Mouse (Mus musculus): ENCODE measurements around the gene Net1. TPM values are rescaled to one million over a fixed set of nuclear protein-coding genes. Genes with fewer than 3 reads are reported as not detected.
"Not testable (repeated sequence)": the region's sequence is repeated elsewhere in the genome, so short reads cannot be mapped to it uniquely, and the experiment has no call there.

Gene Net1
- 10 to 100 TPM; 50.6 to 53.3 TPM for total RNA-seq (2021)

DNA sequence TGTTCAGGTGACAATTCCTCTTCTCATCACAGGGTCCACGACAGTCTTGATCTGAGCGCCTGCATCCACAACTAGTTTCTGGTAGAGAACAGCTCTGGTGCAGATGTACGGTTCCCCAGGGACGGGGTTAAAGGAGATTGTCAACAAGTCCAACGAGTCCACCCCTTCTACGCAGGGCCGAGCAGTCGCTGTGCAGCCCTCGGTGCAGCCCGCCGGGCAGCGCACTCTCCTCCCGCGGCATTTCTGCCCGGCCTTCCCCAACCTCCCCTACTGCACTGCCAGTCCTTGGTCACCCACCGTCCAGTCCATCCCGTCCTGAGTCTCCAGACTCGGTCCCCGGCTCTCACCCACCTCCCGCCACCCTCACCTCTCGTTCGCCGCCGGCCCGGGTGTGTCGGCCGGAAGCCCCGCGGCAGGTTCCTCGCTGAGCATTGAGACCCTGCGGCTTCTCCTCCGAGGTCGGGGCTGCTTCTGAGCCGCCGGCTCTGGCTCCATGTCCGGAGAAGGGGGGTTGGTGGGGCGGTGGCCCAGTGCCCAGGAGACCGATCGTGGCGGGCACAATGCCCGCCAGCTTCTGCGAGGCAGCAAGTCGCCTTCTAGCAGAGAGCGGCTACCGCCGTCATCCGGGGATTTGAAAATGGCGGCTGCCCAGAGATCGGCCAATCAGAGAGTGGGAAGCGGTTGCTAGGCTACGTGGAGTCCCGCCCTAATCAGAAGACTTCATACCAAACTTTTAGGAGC is at the start of gene Net1, which contains the start of gene Tubal3:
Net1 (minus strand) TSS at position 650 of the 741 bp plus-strand sequence.
Tubal3 (plus strand) TSS at position 704 of the 741 bp plus-strand sequence.
- DNase-seq (ENCODE audit: low spot score in 2 of 2) = peak; percentile 82 to 84
- intact Hi-C loops (cut with DNase I) = no loop called here

DNA sequence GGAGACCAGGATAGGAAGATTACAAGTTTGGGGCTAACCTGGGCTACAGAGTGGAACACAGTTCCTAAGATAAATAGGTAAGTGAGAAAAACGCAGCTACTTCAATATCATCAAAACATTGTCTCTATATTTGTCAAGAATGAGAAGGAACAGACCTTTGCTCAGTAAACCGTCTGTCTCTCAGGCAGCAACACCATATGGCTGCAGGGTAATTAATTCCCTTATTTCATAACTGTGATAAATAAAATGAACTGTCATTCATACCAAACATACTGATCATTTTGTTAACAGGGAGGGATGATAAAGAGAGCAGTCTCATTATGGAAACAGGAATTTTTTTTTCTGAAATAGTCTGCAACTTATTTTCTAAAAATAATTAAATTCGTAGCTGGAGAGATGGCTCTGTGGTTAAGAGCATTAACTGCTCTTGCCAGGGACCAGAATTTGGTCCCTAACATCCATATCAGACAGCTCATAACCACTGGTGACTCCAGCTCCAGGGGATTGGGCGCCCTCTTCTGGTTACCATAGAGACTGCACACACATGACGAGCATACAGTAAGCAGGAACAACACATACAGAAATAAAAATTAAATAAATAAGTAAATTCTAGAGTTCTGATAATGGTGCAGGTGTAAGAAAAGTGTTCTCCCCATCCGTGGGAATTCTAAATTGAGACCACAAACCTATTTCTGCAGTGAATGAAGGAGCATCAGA is 33.3 kb upstream of the Net1 start:
- intact Hi-C loops (cut with DNase I) = no loop called here
- DNase-seq (ENCODE audit: low spot score in 2 of 2) = no peak

DNA sequence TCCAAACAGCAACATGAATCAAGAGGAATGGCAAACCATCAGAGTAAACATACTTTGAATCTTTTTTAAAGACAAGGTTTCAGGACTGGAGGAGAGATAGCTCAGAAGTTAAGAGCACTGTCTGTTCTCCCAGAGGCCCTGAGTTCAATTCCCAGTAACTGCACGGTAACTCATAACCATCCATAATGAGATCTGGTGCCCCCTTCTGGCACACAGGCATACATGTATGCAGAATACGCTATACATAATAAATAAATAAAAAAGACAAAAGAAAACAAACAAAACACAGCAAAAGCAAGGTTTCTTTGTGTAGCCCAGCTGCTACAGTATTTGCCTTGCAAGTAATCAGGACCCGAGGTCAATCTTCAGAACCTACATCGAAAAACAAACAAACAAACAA is 31.5 kb upstream of the Net1 start:
- intact Hi-C loops (cut with DNase I) = no loop called here
- no peak for DNase-seq (ENCODE audit: low spot score in 2 of 2)

DNA sequence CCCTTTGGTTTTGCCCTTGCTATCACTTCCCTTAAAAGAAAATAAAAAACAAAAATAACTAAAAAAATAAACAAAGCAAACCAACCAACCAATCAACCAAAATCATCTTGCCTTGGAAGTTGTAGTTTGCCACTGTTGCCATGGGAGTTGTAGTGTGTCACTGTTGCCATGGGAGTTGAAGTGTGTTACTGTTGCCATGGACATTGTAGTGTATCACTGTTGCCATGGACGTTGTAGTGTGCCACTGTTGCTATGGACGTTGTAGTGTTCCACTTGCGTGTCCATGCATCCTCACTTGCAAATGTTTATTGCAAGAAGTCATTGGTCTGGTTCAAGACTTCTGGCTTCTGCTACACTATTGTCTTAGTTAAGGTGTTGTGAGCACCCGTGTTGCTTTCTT is 29.2 kb upstream of the Net1 start:
- intact Hi-C loops (cut with DNase I) = no loop called here
- DNase-seq (ENCODE audit: low spot score in 2 of 2) = no peak

DNA sequence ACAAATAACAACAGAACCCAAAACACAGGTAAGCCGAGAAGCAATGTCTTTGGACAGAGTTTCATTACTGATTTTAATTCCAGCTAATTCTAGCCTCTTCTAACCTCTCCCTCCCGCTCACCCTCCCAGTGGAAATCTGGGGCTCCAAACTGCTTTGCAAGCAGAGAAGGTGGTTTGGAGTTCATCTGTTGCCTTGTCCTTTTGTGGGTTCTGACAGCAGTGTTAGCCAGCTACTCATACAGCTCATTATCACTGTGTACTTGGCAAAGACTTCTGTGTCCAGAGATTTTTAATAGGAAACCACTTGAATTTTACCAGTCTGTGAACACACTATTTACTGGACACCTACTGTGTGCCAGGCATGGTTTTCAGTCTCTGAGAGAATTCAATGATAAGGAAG is 27.2 kb upstream of the Net1 start, which contains the start of gene Ucn3:
Ucn3 (minus strand) TSS at position 101 of the 400 bp plus-strand sequence.
- no peak for DNase-seq (ENCODE audit: low spot score in 2 of 2)

DNA sequence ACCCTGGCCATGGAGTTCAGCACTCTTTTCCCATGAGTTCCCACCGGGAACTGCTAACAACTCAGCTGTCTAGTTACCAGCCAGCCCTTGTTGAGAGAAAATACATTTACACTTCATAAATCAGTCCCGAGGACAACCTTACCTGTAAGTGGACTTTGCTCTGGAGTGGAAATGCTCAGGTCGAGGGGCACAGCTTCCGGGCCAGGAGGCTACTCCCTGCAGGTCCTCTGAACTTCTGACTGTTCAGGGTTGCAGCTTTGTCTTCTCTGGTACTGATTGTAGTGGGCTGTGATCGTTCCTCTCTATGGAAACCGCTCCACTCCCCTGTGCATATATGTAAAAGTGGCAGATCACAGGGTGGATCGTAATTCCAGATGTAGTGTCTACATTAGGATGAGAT is 26.7 kb upstream of the Net1 start:
- intact Hi-C loops (cut with DNase I) = no loop called here
- DNase-seq (ENCODE audit: low spot score in 2 of 2) = no peak

More for the DNA sequence above, 27.2 kb upstream of the Net1 start, which contains the start of gene Ucn3:
- intact Hi-C loops (cut with DNase I) = no loop called here

DNA sequence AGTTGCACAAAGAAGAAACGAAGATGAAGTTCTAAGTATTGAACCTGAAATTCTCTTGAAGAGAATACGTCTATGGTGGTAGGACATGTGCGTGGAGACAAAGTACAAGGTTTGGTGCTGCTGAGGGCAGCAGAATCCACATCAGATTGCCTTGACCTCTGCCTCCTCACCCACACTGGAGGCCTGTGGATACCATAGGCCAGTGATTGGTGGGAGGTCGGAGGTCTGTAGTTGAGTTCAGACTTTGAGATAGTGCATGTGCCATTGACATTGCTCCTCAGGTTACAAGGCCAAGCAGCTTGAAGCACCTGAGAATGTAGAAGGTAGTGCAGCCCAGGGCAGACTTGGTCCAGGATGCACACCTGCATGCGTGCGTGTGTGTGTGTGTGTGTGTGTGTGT is 8.0 kb upstream of the Net1 start:
- intact Hi-C loops (cut with DNase I) = no loop called here
- DNase-seq (ENCODE audit: low spot score in 2 of 2) = no peak

DNA sequence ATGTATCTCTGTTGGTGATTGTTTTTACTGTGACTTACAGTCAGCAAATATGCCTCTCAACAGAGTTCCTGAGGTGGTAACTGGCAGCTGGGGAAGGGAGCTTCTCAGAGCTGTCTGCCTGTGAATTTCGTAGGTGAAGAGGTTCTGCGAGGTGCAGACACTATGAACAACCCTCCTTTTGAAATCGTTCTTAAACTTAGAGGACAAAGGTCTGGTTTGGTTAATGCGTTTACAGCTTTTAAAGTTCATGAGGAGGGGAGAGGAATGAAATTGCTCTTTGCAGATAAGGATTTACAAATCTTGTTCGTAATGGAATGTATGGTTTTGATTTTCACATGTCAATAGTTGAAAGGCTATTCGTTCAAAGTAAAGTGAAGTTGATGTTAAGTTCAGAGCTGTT is 7.6 kb upstream of the Net1 start:
- intact Hi-C loops (cut with DNase I) = no loop called here
- DNase-seq (ENCODE audit: low spot score in 2 of 2) = no peak

DNA sequence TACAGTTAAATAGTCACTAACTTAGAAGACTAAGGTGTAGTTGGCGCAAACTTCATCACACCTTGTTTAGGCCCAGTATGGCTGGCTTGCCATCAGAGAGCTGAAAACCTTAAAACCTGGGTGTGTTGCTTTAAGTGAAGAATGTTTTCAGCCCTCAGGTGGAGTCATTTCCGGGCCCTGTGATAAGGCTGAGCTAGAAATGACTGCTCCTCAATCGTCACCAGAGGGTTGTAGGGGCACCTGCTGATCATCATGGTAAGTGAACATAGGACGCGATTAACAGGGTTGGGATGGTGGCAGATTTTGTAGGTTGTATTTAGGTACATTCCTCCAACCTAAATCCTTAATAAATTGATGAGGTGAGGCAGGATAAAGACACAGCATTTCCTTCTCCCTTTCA is 6.5 kb upstream of the Net1 start:
- no peak for DNase-seq (ENCODE audit: low spot score in 2 of 2)
- intact Hi-C loops (cut with DNase I) = no loop called here

DNA sequence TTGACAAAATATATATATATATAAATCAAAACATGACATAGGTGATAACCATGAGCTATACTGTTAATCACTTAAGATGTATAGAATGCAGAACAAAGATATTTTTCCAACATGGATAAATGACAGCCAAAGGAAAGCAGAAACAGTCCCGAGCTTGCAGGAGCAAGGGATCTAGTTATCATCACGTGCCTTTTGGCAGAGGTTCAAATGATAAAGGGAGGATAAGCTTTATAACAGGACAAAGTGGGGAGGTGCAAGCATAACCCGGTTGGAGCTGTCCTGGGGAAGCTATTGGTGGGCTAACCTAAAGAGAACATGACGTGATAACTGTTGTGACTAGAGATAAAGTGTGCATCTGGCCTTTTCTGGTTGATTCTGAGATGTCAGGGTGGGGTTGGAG is 4.5 kb downstream of the Net1 start:
- DNase-seq (ENCODE audit: low spot score in 2 of 2) = no peak
- intact Hi-C loops (cut with DNase I) = no loop called here

DNA sequence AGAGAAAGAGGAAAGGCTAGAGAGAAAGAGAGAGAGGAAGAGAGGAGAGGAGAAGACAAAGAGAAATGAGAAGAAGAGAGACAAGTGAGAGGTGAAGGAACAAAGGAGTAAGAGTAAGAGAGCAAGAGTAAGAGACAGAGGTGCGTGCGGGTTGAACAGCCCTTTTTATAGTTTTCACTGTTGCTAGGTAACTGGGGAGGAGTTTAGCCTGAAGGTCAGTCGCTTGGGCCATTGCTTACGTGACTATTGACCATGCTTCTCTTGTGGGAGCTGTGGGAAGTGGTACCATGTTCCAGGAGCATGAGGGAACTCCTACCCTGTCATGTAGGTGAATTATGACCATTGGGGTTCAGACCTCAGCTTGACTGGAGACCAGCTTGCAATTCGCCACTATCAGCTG is 7.7 kb downstream of the Net1 start:
- no peak for DNase-seq (ENCODE audit: low spot score in 2 of 2)
- intact Hi-C loops (cut with DNase I) = no loop called here

DNA sequence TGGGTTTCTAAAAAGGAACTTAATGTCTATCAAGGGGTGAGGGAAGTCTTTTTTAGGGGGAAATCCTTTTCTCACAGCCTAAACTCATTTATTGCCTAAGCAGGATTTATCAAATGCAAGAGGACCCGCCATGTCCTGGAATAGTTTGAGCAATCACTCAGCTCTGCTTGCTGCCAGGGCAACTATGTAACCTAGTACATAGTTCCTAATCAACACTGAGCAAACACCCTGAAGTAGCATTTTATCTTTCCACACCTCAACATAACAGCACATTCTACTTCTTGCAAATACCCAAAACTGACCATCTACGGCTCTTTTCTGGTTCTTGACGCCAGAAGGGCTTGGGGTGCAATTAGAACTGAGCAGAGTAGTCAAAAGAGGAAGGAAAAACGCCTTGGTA is 9.8 kb downstream of the Net1 start:
- intact Hi-C loops (cut with DNase I) = no loop called here
- no peak for DNase-seq (ENCODE audit: low spot score in 2 of 2)

DNA sequence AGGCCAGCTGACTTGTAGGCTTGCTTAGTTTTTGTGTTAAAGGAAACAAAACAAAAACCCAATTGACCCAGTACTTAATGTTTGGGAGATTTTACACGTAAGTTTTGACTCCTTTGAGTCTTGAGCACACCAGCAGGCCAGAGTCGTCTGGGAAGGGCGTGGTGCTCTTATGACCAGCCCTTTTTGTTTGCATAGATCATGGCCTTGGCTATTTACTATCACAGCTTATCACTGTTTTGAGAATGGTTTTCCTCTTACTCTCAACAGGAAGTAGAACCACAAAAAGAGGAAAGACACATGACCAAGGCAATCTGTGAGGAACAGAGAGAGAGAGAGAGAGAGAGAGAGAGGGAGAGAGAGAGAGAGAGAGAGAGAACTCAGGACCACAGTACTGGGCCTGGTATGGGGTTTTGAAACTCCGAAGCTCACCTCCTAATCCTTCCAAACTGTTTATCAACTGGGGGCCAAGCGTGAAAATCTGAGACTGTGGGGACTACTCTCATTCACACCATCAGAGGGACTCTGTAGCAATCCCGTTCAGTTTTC is 10.8 kb downstream of the Net1 start:
- intact Hi-C loops (cut with DNase I) = no loop called here
- DNase-seq (ENCODE audit: low spot score in 2 of 2) = no peak

DNA sequence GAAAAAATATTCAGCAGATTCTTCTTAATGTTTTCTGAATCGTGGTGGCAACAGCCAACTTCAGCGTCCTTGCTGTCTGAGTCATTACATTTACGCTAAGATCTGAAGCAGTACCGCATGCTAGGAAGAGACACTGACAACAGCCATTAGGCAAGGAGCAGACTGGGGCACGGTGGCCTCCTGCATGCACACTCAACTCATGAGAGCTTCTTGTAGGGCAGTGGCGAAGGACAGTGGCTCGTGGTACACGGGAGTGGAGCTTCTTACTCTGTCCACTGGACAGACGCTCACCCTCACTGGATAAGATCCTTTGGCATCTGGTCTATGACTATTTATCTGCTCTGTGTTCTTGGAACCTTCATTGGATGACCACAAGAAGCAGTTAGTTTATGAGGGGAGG is 18.7 kb downstream of the Net1 start:
- intact Hi-C loops (cut with DNase I) = loop anchor here (10.0 kb wide), 1 partner anchor 124 kb away; no protein-coding TSS in a partner anchor
- no peak for DNase-seq (ENCODE audit: low spot score in 2 of 2)

DNA sequence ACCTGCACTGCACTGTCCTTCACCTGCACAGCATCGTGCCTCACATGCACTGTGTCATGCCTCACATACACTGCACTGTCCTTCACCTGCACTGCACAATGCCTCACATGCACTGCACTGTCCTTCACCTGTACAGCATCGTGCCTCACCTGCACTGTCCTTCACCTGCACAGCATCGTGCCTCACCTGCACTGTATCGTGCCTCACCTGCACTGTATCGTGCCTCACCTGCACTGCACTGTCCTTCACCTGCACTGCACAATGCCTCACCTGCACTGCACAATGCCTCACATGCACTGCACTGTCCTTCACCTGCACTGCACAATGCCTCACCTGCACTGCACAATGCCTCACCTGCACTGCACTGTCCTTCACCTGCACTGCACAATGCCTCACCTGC is 19.8 kb downstream of the Net1 start:
- intact Hi-C loops (cut with DNase I) = loop anchor here (10.0 kb wide), 1 partner anchor 123 kb away; no protein-coding TSS in a partner anchor
- DNase-seq (ENCODE audit: low spot score in 2 of 2) = not testable (repeated sequence)

DNA sequence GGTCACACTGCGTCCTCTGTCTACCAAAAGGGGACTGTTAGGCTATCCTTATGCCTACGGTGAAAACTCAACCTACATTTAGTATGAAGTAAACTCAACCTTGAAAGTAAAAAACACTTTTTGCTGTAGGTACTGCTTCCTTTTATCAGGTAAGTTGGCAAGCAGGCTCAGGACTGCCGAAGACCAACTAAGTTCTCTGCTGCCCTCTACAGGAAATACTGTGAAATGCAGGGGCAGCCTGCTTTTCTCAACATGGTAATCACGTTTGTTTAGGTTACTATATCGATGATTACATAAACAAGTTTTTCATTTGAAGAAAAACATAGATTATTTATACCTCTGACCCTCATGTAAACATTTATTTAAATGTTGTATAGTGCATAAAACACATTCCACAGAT is 21.1 kb downstream of the Net1 start:
- DNase-seq (ENCODE audit: low spot score in 2 of 2) = peak; percentile 56 to 62
- intact Hi-C loops (cut with DNase I) = loop anchor here (1.0 to 10.0 kb wide), 2 partner anchors 122 to 232 kb away; no protein-coding TSS in a partner anchor

DNA sequence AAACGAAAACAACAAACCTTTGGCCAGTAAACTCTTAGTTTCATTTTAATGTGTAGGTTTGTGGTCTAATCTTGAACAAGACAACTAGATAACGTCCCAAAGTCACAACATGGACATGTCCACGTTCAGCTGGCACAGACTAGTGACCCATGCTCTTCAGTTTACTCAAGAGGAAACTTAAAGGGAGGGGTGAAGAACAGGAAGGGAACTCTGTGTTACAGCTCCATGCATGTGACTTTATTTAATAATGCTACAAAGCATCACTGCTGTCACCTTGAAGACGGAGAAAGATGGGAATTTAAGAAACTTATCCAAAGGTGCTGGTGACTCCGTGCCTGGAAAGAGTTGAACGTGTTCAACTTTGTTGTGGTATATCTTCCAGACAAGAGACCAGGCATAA is 22.0 kb downstream of the Net1 start:
- intact Hi-C loops (cut with DNase I) = loop anchor here (10.0 kb wide), 1 partner anchor 121 kb away; no protein-coding TSS in a partner anchor
- no peak for DNase-seq (ENCODE audit: low spot score in 2 of 2)

DNA sequence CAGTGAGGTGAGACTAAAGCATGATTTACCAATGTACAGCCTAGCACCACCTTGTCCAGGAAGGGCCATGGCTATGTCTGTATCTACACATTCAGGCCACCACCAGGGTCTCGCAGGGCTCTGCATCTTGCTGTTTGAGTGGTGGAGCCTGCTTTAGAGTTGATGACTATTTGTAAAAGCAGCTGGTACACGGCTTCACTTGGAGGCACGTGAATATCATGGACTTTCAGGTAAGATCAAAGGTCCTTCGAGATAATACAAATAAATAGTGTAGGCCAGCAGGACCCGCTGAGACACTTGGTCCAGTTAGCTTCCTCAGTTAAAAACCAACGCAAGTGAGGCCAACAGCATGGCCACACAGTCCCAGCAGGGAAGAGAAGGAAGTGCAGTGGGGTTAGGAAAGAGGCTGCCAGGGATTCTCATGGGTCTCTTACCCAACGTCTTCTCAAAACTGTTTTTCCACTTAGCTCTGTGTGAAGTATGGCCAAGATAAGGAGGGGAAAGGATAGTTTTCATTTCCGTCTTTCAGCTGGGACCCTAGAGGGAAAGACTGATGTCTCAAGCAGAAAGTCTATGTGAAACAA is 22.5 kb downstream of the Net1 start:
- no peak for DNase-seq (ENCODE audit: low spot score in 2 of 2)
- intact Hi-C loops (cut with DNase I) = loop anchor here (10.0 kb wide), 1 partner anchor 121 kb away; no protein-coding TSS in a partner anchor

DNA sequence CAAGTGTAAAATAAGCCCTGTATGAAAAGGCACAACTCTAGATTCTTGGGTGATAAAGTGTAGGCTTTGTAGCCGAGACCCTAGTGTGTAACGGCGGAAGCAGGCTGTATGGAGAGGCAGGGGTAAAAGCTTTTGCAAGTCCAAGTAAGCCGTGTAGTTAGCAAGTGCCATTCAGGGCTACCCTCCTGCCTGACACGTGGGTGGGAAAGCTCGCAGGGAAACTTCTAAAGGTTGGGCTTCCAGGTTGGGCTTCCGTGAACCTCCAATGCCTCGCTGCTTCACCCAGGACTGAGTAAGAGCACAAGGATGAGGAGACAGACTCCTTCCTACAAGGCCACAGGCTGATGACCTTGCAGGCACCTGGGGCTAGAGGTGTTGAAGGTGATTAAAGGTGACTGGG is 23.5 kb downstream of the Net1 start:
- intact Hi-C loops (cut with DNase I) = loop anchor here (10.0 kb wide), 1 partner anchor 120 kb away; no protein-coding TSS in a partner anchor
- no peak for DNase-seq (ENCODE audit: low spot score in 2 of 2)

All from left cerebral cortex, postnatal 36 days (tissue).